Mouse (Mus musculus) midbrain, embryonic 10.5 days (tissue): ENCODE results near the gene Snrpa. TPM values are rescaled to one million over a fixed set of nuclear protein-coding genes. Genes with fewer than 3 reads are reported as not detected.
A peak's percentile ranks its signal among the peaks of the same experiment; 100 is the strongest.

ENCODE experiments used
- DNase-seq: peaks from one replicate; pipeline ENCODE4 v3.0.0-alpha.2; 2017; ENCODE audit warnings: low spot score
- H3K27ac ChIP-seq: fragments of 300-500 bp; sonication (generic); replicated peaks from 2 replicates; pipeline ENCODE4 v1.5.1; 2016; ENCODE audit warnings: mild to moderate bottlenecking
- H3K27me3 ChIP-seq: fragments of 300-500 bp; sonication (generic); 2 replicates; pipeline ENCODE4 v1.6.1; 2016; ENCODE audit warnings: low read depth, mild to moderate bottlenecking; ENCODE audit not compliant: poor library complexity, severe bottlenecking
- H3K36me3 ChIP-seq: fragments of 300-500 bp; sonication (generic); 2 replicates; pipeline ENCODE4 v1.6.1; 2016; ENCODE audit warnings: mild to moderate bottlenecking, moderate library complexity
- H3K4me1 ChIP-seq: fragments of 300-500 bp; sonication (generic); 2 replicates; pipeline ENCODE4 v1.6.1; 2016
- H3K4me3 ChIP-seq: fragments of 300-500 bp; sonication (generic); 2 replicates; pipeline ENCODE4 v1.5.1; 2016; ENCODE audit warnings: mild to moderate bottlenecking, moderate library complexity
- H3K9me3 ChIP-seq: fragments of 300-500 bp; sonication (generic); replicated peaks from 2 replicates; pipeline ENCODE4 v1.6.1; 2016; ENCODE audit warnings: mild to moderate bottlenecking
- WGBS: fragments of 180-500 bp; shearing (Covaris S2); methylation state at CpG from one replicate; pipeline ENCODE4 v1.1.7; 2016; 5-methylcytosine and 5-hydroxymethylcytosine counted together
- microRNA counts: library from miRNA; unstranded; fragments of <30 nt; microRNA quantifications from one replicate; lab custom pipeline; 2017
- microRNA-seq: library from miRNA; unstranded; fragments of <30 nt; microRNA quantifications from one replicate; pipeline ENCODE4, GENCODE M21; 2017
- polyA plus RNA-seq: library from polyadenylated mRNA; unstranded; fragments of >200 nt; fragmentation: Nextera tagmentation; extraction: Ambion mirVana; gene quantifications from 2 replicates; pipeline ENCODE4 v1.2.1, GENCODE M21; 2016

Gene Snrpa
- polyA plus RNA-seq, 1 experiment from 2014 or later = 409 TPM

GRCm38 (mm10) chr7:27162780-27163449 is 33.2 kb downstream of the Snrpa start:
- Histone ChIP-seq H3K4me1 (peaks cover 67% of the 10 kb centered on the region), H3K27ac (0 out of 2 replicates have a peak overlapping the region, but pooled peaks have one; percentile 10), H3K27me3 (no peaks in the 10 kb centered on the region), H3K36me3 (peaks cover 68% of the 10 kb centered on the region), H3K4me3 (peak overlapping the region; percentile 86; the same call in 1 of the 2 replicates), H3K9me3 (no peaks in the 10 kb centered on the region)
- no peak for DNase-seq
- 86% methylated on average over 5 of the region's 5 CpGs for WGBS

- H3K4me1 ChIP-seq = peaks cover 59% of the 10 kb centered on the region
- WGBS = 89% methylated on average over 4 of the region's 4 CpGs
- H3K4me3 ChIP-seq = no peak overlapping the region
- DNase-seq = no peak
- H3K9me3 ChIP-seq = no peaks in the 10 kb centered on the region
- H3K27ac ChIP-seq = no peak overlapping the region
- H3K36me3 ChIP-seq = peaks cover 78% of the 10 kb centered on the region
- H3K27me3 ChIP-seq = no peaks in the 10 kb centered on the region
Measured at GRCm38 (mm10) chr7:27161744-27162143, 34.3 kb downstream of the Snrpa start.

GRCm38 (mm10) chr7:27160921-27161320 is 35.1 kb downstream of the Snrpa start:
- Histone ChIP-seq H3K9me3 (no peaks in the 10 kb centered on the region), H3K4me3 (no peak overlapping the region), H3K36me3 (peaks cover 78% of the 10 kb centered on the region), H3K27me3 (no peaks in the 10 kb centered on the region), H3K27ac (0 out of 2 replicates have a peak overlapping the region, but pooled peaks have one; percentile 17), H3K4me1 (peaks cover 59% of the 10 kb centered on the region)
- WGBS = 87% methylated on average over 3 of the region's 3 CpGs
- DNase-seq = no peak

GRCm38 (mm10) chr7:27159882-27160281 is 36.2 kb downstream of the Snrpa start:
- Histone ChIP-seq H3K36me3 (peaks cover 71% of the 10 kb centered on the region), H3K4me1 (peaks cover 49% of the 10 kb centered on the region), H3K4me3 (peak overlapping the region; percentile 2; the same call in 1 of the 2 replicates), H3K27me3 (no peaks in the 10 kb centered on the region), H3K27ac (0 out of 2 replicates have a peak overlapping the region, but pooled peaks have one; percentile 17), H3K9me3 (no peaks in the 10 kb centered on the region)
- WGBS = 23% methylated on average over 8 of the region's 8 CpGs
- peak; percentile 82 for DNase-seq

GRCm38 (mm10) chr7:27159256-27159655 is 36.8 kb downstream of the Snrpa start:
- no peak for DNase-seq
- Histone ChIP-seq H3K4me1 (peaks cover 43% of the 10 kb centered on the region), H3K27ac (no peak overlapping the region), H3K36me3 (peaks cover 65% of the 10 kb centered on the region), H3K9me3 (no peaks in the 10 kb centered on the region), H3K4me3 (no peak overlapping the region), H3K27me3 (no peaks in the 10 kb centered on the region)
- WGBS = 93% methylated on average over 6 of the region's 6 CpGs

- no peak overlapping the region for H3K4me3 ChIP-seq
- no peak for DNase-seq
- no peak overlapping the region for H3K27ac ChIP-seq
- H3K9me3 ChIP-seq = no peaks in the 10 kb centered on the region
- H3K36me3 ChIP-seq = peaks cover 55% of the 10 kb centered on the region
- no peaks in the 10 kb centered on the region for H3K27me3 ChIP-seq
- peaks cover 32% of the 10 kb centered on the region for H3K4me1 ChIP-seq
- 94% methylated on average over 9 of the region's 9 CpGs for WGBS
Measured at GRCm38 (mm10) chr7:27158171-27158570, 37.9 kb downstream of the Snrpa start.

- Histone ChIP-seq H3K27me3 (no peaks in the 10 kb centered on the region), H3K36me3 (peaks cover 34% of the 10 kb centered on the region), H3K27ac (no peak overlapping the region), H3K4me3 (no peak overlapping the region), H3K4me1 (peaks cover 12% of the 10 kb centered on the region), H3K9me3 (no peaks in the 10 kb centered on the region)
- DNase-seq = no peak
- 84% methylated on average over 13 of the region's 13 CpGs for WGBS
Measured at GRCm38 (mm10) chr7:27156005-27156404, 40.1 kb downstream of the Snrpa start.

GRCm38 (mm10) chr7:27153205-27153764 is 42.8 kb downstream of the Snrpa start, which contains the start of gene Cyp2t4:
Cyp2t4 (plus strand) TSS chr7:27153714.
- no peak for DNase-seq
- Histone ChIP-seq H3K4me1 (no peaks in the 10 kb centered on the region), H3K27ac (no peak within 1 kb of the TSS), H3K4me3 (no peak within 1 kb of the TSS), H3K36me3 (peaks cover 13% of the 10 kb centered on the region), H3K9me3 (no peaks in the 10 kb centered on the region), H3K27me3 (no peaks in the 10 kb centered on the region)
- WGBS = 85% methylated on average over 10 of the region's 10 CpGs

MicroRNAs encoded within 50 kb of the gene (microRNA counts, 519-probe panel; counts per million panel counts)
- not detected for microRNA mmu-miR-1191 (lab: Ali Mortazavi, UCI)

Small RNA genes lying within 50 kb of the gene (microRNA-seq; reads per million reads assigned to microRNA genes)
- gene Mir1191 = 11.1 reads per million, percentile 22 among the genes with 10 or more reads in this experiment
- not detected for gene Mir3101

Other genes starting within 250 kb of the Snrpa start
- gene Cyp2a12, start 167.2 kb downstream of the Snrpa start, polyA plus RNA-seq = not detected in 2 replicates
- gene Cyp2f2, start 76.4 kb downstream of the Snrpa start, polyA plus RNA-seq = not detected in 2 replicates
- 0.12 and 0.19 TPM in 2 replicates for gene Cyp2t4, start 42.6 kb downstream of the Snrpa start, polyA plus RNA-seq
- 80.4 and 84.4 TPM in 2 replicates for gene Egln2, start 29.5 kb downstream of the Snrpa start, polyA plus RNA-seq
- gene Rab4b, start 17.4 kb downstream of the Snrpa start, polyA plus RNA-seq = 69.0 and 71.0 TPM in 2 replicates
- gene Gm21983, start 15.2 kb downstream of the Snrpa start, polyA plus RNA-seq = not detected in 2 replicates
- 2.1 and 2.2 TPM in 2 replicates for gene Mia, start 15.1 kb downstream of the Snrpa start, polyA plus RNA-seq
- gene BC024978, start 490 bp downstream of the Snrpa start, polyA plus RNA-seq = 3.5 and 4.2 TPM in 2 replicates
- 5.3 and 5.9 TPM in 2 replicates for gene Itpkc, start 32.4 kb upstream of the Snrpa start, polyA plus RNA-seq
- gene Coq8b, start 36.8 kb upstream of the Snrpa start, polyA plus RNA-seq = 23.1 and 24.1 TPM in 2 replicates
- gene Numbl, start 62.2 kb upstream of the Snrpa start, polyA plus RNA-seq = 21.0 and 25.7 TPM in 2 replicates
- 7.0 and 9.0 TPM in 2 replicates for gene Ltbp4, start 141.4 kb upstream of the Snrpa start, polyA plus RNA-seq
- gene Shkbp1, start 159.7 kb upstream of the Snrpa start, polyA plus RNA-seq = 71.7 and 77.2 TPM in 2 replicates
- gene Gm20479, start 161.1 kb upstream of the Snrpa start, polyA plus RNA-seq = 0.48 and 0.82 TPM in 2 replicates